Mouse (Mus musculus): ENCODE measurements around the gene Ninj2. TPM values are rescaled to one million over a fixed set of nuclear protein-coding genes. Genes with fewer than 3 reads are reported as not detected.
A peak's percentile ranks its signal among the peaks of the same experiment; 100 is the strongest.

Gene Ninj2
- total and polyA plus RNA-seq, 3 experiments = 0.08 TPM; not detected in 2

DNA sequence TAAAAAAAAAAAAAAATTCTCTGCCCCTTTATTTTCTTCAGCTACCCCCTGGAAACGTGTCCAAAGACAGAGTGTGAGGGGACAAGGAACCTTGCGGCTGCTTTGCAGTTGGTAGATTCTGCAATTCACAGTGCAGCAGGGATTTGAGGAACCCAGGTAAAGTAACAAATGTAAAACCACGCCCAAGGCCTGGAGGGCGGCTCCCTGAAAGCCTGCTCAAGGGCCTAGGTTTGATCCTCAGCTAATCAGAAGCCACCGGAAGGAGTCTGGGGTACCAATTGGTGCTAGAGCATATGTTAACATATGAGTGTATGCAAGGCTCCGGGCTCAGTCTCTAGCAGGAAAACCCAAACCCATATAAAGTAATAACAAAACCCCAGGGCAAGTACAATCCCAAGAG is 9.7 kb upstream of the Ninj2 start:
- H3K27me3 ChIP-seq (ENCODE audit: control insufficient read depth in 1 of 2, insufficient read depth in 2 of 2, low read length in 2 of 2) = peaks cover 0 to 2% of the 10 kb centered on the region in 2 experiments; a peak in 1 of 4 replicates
- DNase-seq (ENCODE audit: low read depth, low spot score) = peak; percentile 19
- peaks cover 0 to 8% of the 10 kb centered on the region in 2 experiments; a peak in 2 of 4 replicates for H3K36me3 ChIP-seq (ENCODE audit: control insufficient read depth in 1 of 2, insufficient read depth in 2 of 2, low read length in 2 of 2)
- H3K4me1 ChIP-seq (ENCODE audit: control insufficient read depth in 1 of 2, insufficient read depth in 2 of 2, low read length in 2 of 2) = peaks cover 0 to 11% of the 10 kb centered on the region in 2 experiments; a peak in 2 of 4 replicates
- H3K9ac ChIP-seq (ENCODE audit: control insufficient read depth, low read depth, low read length, poor library complexity, severe bottlenecking) = no peak overlapping the region; the same call in 1 of the 2 replicates
- no peak overlapping the region for H3K27ac ChIP-seq (ENCODE audit: control insufficient read depth, low read depth, low read length)
- TF ChIP-seq CHD2 (IDR thresholded peaks at IDR 0.05; ENCODE audit: low read length) (no peak), MXI1 (IDR thresholded peaks at IDR 0.05; ENCODE audit: low read depth, low read length) (no peak), MAX (IDR thresholded peaks at IDR 0.05; ENCODE audit: low read length) (no peak), MYC (IDR thresholded peaks at IDR 0.05; ENCODE audit: low read depth, low read length) (no peak), MAZ (IDR thresholded peaks at IDR 0.05; ENCODE audit: low read depth, low read length) (no peak), POLR2AphosphoS5 (IDR thresholded peaks at IDR 0.05; ENCODE audit: borderline replicate concordance, low read depth, low read length) (no peak), POLR2A (IDR thresholded peaks at IDR 0.05; ENCODE audit: control insufficient read depth in 1 of 2, insufficient read depth in 1 of 2, low read depth in 1 of 2, low read length in 2 of 2, poor library complexity in 1 of 2) (no peak), USF2 (IDR thresholded peaks at IDR 0.05; ENCODE audit: borderline replicate concordance in 1 of 2, insufficient read depth in 1 of 2, low read depth in 1 of 2, low read length in 2 of 2) (no peak), MAFK (IDR thresholded peaks at IDR 0.05; ENCODE audit: borderline replicate concordance, low read depth, low read length) (no peak), GABPA (IDR thresholded peaks at IDR 0.05; ENCODE audit: low read depth, low read length) (no peak), E2F4 (IDR thresholded peaks at IDR 0.05; ENCODE audit: borderline replicate concordance, low read depth, low read length) (no peak), TCF12 (IDR thresholded peaks at IDR 0.05; ENCODE audit: low read depth, low read length) (no peak), KAT2A (conservative IDR thresholded peaks at IDR 0.05; ENCODE audit: low read depth, low read length) (no peak)
- H3K79me2 ChIP-seq (ENCODE audit: control insufficient read depth, insufficient read depth, low read length, poor library complexity) = no peaks in the 10 kb centered on the region
- no peaks in the 10 kb centered on the region for H3K9me3 ChIP-seq (replicated peaks; ENCODE audit: insufficient read depth, low read length)
- no peak overlapping the region; a peak in 1 of 4 replicates for H3K4me3 ChIP-seq (ENCODE audit: control insufficient read depth in 1 of 2, insufficient read depth in 1 of 2, low read depth in 2 of 2, low read length in 2 of 2)

GRCm38 (mm10) chr6:120084983-120085382 is 8.2 kb upstream of the Ninj2 start:
- no peak for TF ChIP-seq E2F4 (IDR thresholded peaks at IDR 0.05; ENCODE audit: borderline replicate concordance, low read depth, low read length)
- no peak for TF ChIP-seq RAD21 (IDR thresholded peaks at IDR 0.05; ENCODE audit: low read depth, low read length)
- TF ChIP-seq BHLHE40 (IDR thresholded peaks at IDR 0.05; ENCODE audit: borderline replicate concordance, low read depth, low read length) = no peak
- TF ChIP-seq USF2 (IDR thresholded peaks at IDR 0.05; ENCODE audit: borderline replicate concordance in 1 of 2, insufficient read depth in 1 of 2, low read depth in 1 of 2, low read length in 2 of 2) = no peak
- TF ChIP-seq MAZ (IDR thresholded peaks at IDR 0.05; ENCODE audit: low read depth, low read length) = no peak
- no peak for TF ChIP-seq CHD1 (IDR thresholded peaks at IDR 0.05; ENCODE audit: low read depth, low read length)
- TF ChIP-seq ELF1 (IDR thresholded peaks at IDR 0.05; ENCODE audit: low read depth, low read length) = no peak
- no peak for TF ChIP-seq TAL1 (IDR thresholded peaks at IDR 0.05; ENCODE audit: low read length)
- no peak for TF ChIP-seq POLR2AphosphoS5 (IDR thresholded peaks at IDR 0.05; ENCODE audit: borderline replicate concordance, low read depth, low read length)
- TF ChIP-seq MAFK (IDR thresholded peaks at IDR 0.05; ENCODE audit: borderline replicate concordance, low read depth, low read length) = no peak
- TF ChIP-seq ETS1 (IDR thresholded peaks at IDR 0.05; ENCODE audit: low read depth, low read length) = no peak
- no peak for TF ChIP-seq SMC3 (IDR thresholded peaks at IDR 0.05; ENCODE audit: low read depth, low read length)
- no peak for TF ChIP-seq KAT2A (conservative IDR thresholded peaks at IDR 0.05; ENCODE audit: low read depth, low read length)
- TF ChIP-seq EP300 (IDR thresholded peaks at IDR 0.05; ENCODE audit: low read depth in 1 of 2, low read length in 2 of 2) = no peak
- no peak for TF ChIP-seq ZMIZ1 (IDR thresholded peaks at IDR 0.05; ENCODE audit: low read depth, low read length)
- no peak for TF ChIP-seq MEF2A (IDR thresholded peaks at IDR 0.05; ENCODE audit: extremely low read depth, insufficient replicate concordance, low read depth, low read length, poor library complexity, severe bottlenecking)
- no peak for TF ChIP-seq MYC (IDR thresholded peaks at IDR 0.05; ENCODE audit: low read depth, low read length)
- TF ChIP-seq MXI1 (IDR thresholded peaks at IDR 0.05; ENCODE audit: low read depth, low read length) = no peak
- TF ChIP-seq JUND (IDR thresholded peaks at IDR 0.05; ENCODE audit: low read depth, low read length) = no peak
- no peak for TF ChIP-seq TCF12 (IDR thresholded peaks at IDR 0.05; ENCODE audit: low read depth, low read length)
- no peak for DNase-seq (ENCODE audit: low read depth, low spot score)
- Histone ChIP-seq H3K4me3 (ENCODE audit: control insufficient read depth in 1 of 2, insufficient read depth in 1 of 2, low read depth in 2 of 2, low read length in 2 of 2) (no peak overlapping the region), H3K9ac (ENCODE audit: control insufficient read depth, low read depth, low read length, poor library complexity, severe bottlenecking) (no peak overlapping the region), H3K9me3 (replicated peaks; ENCODE audit: insufficient read depth, low read length) (no peaks in the 10 kb centered on the region), H3K27me3 (ENCODE audit: control insufficient read depth in 1 of 2, insufficient read depth in 2 of 2, low read length in 2 of 2) (peaks cover 0 to 2% of the 10 kb centered on the region in 2 experiments; a peak in 1 of 4 replicates), H3K27ac (ENCODE audit: control insufficient read depth, low read depth, low read length) (no peak overlapping the region), H3K4me1 (ENCODE audit: control insufficient read depth in 1 of 2, insufficient read depth in 2 of 2, low read length in 2 of 2) (peaks cover 0 to 11% of the 10 kb centered on the region in 2 experiments; a peak in 2 of 4 replicates), H3K36me3 (ENCODE audit: control insufficient read depth in 1 of 2, insufficient read depth in 2 of 2, low read length in 2 of 2) (peaks cover 0 to 8% of the 10 kb centered on the region in 2 experiments; a peak in 2 of 4 replicates), H3K79me2 (ENCODE audit: control insufficient read depth, insufficient read depth, low read length, poor library complexity) (no peaks in the 10 kb centered on the region)

Data from MEL (cell line).